Mouse (Mus musculus) kidney, embryonic 14.5 days (tissue): ENCODE results near the gene Amt. TPM values are rescaled to one million over a fixed set of nuclear protein-coding genes. Genes with fewer than 3 reads are reported as not detected.

Experiments used
- ATAC-seq: fragments of 200-750 bp; cut with Nextera tagmentation; 2 replicates; pipeline ENCODE4 v1.8.0; 2017; ENCODE audit warnings: moderate number of reproducible peaks, mild to moderate bottlenecking, moderate TSS enrichment, moderate library complexity; ENCODE audit not compliant: low FRiP score, low TSS enrichment
- H3K27ac ChIP-seq: fragments of 300-500 bp; sonication (generic); 2 replicates; pipeline ENCODE4 v1.5.1; 2014; ENCODE audit warnings: low read depth, mild to moderate bottlenecking, low read length, moderate library complexity, mixed read lengths
- H3K27me3 ChIP-seq: fragments of 300-500 bp; sonication (generic); 2 replicates; pipeline ENCODE4 v1.6.1; 2014; ENCODE audit warnings: mild to moderate bottlenecking, low read length; ENCODE audit not compliant: control insufficient read depth, insufficient read depth
- H3K36me3 ChIP-seq: fragments of 300-500 bp; sonication (generic); 2 replicates; pipeline ENCODE4 v1.6.1; 2014; ENCODE audit warnings: low read length, mixed read lengths; ENCODE audit not compliant: control insufficient read depth, insufficient read depth
- H3K4me1 ChIP-seq: fragments of 300-500 bp; sonication (generic); 2 replicates; pipeline ENCODE4 v1.6.1; 2014; ENCODE audit warnings: low read length, mixed read lengths; ENCODE audit not compliant: control insufficient read depth, insufficient read depth
- H3K4me2 ChIP-seq: fragments of 300-500 bp; sonication (generic); replicated peaks from 2 replicates; pipeline ENCODE4 v1.6.1; 2014; ENCODE audit warnings: low read depth, mild to moderate bottlenecking, low read length
- H3K4me3 ChIP-seq: fragments of 300-500 bp; sonication (generic); 2 replicates; pipeline ENCODE4 v1.5.1; 2014; ENCODE audit warnings: mild to moderate bottlenecking, low read length
- H3K9ac ChIP-seq: fragments of 300-500 bp; sonication (generic); 2 replicates; pipeline ENCODE4 v1.6.1; 2014; ENCODE audit warnings: low read depth, mild to moderate bottlenecking, low read length, moderate library complexity
- H3K9me3 ChIP-seq: fragments of 300-500 bp; sonication (generic); 2 replicates; pipeline ENCODE4 v1.6.1; 2016; ENCODE audit warnings: low read length; ENCODE audit not compliant: control insufficient read depth
- WGBS: fragments of 180-500 bp; shearing (Covaris S2); extraction: QIAGEN DNeasy Blood & Tissue Kit; methylation state at CpG from one replicate; pipeline ENCODE4 v1.1.7; 2014; 5-methylcytosine and 5-hydroxymethylcytosine counted together
- polyA plus RNA-seq: library from polyadenylated mRNA; unstranded; fragments of >200 nt; fragmentation: Nextera tagmentation; extraction: Ambion mirVana; gene quantifications from 2 replicates; pipeline ENCODE4 v1.2.1, GENCODE M21; 2014

The Amt gene
- polyA plus RNA-seq = 30.8 and 35.1 TPM in 2 replicates

DNA sequence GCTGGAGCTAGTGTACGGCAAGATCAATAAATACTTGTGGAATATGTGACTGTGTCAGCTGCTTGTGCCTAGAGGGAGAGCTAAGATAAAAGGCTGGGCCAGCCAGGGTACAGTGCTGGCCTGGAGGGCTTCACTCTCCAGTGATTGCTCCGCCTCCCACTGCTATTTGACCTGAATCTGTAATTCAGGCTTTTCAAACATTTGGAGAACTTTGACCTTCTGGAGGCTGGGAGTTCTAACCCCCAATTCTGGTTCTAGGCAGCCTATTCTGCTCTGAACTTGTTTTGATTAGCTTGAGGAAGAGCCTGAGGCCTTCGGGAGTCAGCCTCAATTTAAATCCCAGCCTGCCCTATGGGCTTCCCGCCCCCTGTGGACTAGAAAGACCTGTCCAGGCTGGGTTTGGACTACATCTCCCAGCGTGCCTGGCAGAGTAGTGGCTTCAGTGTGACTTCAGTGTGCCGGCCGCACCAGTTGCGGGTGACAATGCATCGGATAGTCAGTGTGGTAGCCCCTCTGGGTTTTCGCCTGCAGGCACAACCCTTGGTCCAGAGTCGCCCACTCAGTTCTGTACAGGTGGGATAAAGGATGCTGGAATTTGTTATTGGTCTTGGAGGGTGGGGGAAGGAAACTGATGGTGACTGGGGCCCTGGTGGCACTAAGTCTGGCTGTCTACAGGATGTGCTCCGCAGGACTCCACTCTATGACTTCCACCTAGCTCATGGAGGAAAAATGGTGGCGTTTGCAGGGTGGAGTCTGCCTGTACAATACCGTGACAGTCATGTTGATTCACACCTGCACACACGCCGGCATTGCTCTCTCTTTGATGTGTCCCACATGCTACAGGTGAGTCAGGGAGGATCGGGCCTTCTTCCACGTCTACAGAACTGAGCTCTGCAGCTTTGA is at the start of gene Amt:
Amt (plus strand) TSS at position 401 of the 903 bp plus-strand sequence.
- peak within 1 kb of the TSS; percentile 51 for H3K4me2 ChIP-seq
- peak within 1 kb of the TSS; percentile 44 for H3K9ac ChIP-seq
- peaks cover 13% of the 10 kb centered on the region; the same call in 1 of the 2 replicates for H3K36me3 ChIP-seq
- H3K27me3 ChIP-seq = no peaks in the 10 kb centered on the region
- H3K27ac ChIP-seq = peak within 1 kb of the TSS; percentile 39
- no peaks in the 10 kb centered on the region for H3K9me3 ChIP-seq
- H3K4me3 ChIP-seq = peak within 1 kb of the TSS; percentile 39
- H3K4me1 ChIP-seq = no peaks in the 10 kb centered on the region; the same call in 1 of the 2 replicates
- 19% methylated on average over 18 of the region's 18 CpGs for WGBS
- ATAC-seq = peak; percentile 84

DNA sequence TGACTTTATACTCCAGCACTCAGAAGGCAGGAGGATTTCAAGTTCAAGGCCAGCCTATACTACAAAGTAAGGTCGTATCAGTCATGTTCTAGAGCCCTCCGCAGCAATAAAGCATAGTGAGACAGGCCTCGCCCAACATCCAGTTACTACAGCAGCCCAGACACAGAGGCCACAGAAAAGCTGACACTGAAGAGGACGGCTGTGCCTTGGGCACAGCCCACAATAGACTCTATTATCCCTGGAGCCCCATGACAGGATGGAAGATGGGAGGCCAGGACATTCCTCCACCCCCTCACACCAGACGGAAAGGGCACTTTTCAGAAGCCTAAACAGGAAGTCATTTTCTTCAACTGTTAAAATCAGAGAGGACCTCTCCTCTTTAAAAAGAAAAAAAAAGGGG is 47.7 kb upstream of the Amt start:
- ATAC-seq = no peak
- H3K4me1 ChIP-seq = no peaks in the 10 kb centered on the region
- no peaks in the 10 kb centered on the region for H3K27me3 ChIP-seq
- H3K4me2 ChIP-seq = no peak overlapping the region
- peaks cover 42% of the 10 kb centered on the region for H3K36me3 ChIP-seq
- no peak overlapping the region for H3K4me3 ChIP-seq
- 61% methylated on average over 5 of the region's 5 CpGs for WGBS
- no peak overlapping the region for H3K27ac ChIP-seq
- no peaks in the 10 kb centered on the region for H3K9me3 ChIP-seq
- H3K9ac ChIP-seq = no peak overlapping the region

DNA sequence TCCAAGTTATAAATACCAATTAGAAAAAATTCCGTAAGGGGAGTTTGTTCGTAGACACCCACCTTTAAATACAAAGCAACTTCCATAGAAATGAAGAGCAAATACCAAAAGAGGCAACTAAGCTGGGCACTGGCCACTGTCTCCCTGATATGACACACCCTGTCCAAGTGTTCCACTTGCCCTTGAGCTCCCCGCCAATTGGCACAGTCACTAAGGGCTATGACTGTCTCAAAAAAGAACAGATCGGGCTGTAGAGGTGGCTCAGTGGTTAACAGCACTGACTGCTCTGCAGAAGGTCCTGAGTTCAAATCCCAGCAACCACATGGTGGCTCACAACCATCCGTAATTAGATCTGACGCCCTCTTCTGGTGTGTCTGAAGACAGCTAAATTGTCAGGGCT is 44.8 kb upstream of the Amt start:
- H3K4me3 ChIP-seq = no peak overlapping the region
- H3K27me3 ChIP-seq = no peaks in the 10 kb centered on the region
- no peaks in the 10 kb centered on the region for H3K9me3 ChIP-seq
- 95% methylated on average over 6 of the region's 6 CpGs for WGBS
- H3K4me1 ChIP-seq = no peaks in the 10 kb centered on the region
- peaks cover 29% of the 10 kb centered on the region for H3K36me3 ChIP-seq
- no peak overlapping the region for H3K9ac ChIP-seq
- H3K4me2 ChIP-seq = no peak overlapping the region
- no peak overlapping the region for H3K27ac ChIP-seq
- no peak for ATAC-seq

DNA sequence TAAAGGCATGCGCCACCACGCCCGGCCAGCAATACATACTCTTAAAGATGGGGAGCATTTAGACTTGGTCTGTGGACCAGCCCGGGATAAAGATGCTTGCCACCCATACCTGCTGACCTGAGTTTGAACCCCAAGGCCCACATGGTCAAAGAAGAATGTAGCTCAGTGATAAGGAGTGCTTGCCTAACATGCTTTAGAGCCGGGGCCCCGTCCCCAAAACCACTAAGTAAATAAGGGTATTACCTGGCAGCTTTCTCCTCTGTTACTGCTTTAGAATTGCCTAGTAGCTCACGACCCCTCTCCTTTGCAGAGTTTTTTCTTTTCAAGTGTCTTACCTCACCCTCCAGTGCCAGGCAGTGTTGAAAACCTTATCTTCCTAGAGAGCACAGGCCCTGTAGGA is 43.9 kb upstream of the Amt start:
- peaks cover 29% of the 10 kb centered on the region for H3K36me3 ChIP-seq
- H3K4me3 ChIP-seq = no peak overlapping the region
- H3K27ac ChIP-seq = no peak overlapping the region
- H3K27me3 ChIP-seq = no peaks in the 10 kb centered on the region
- H3K9ac ChIP-seq = no peak overlapping the region
- H3K4me1 ChIP-seq = no peaks in the 10 kb centered on the region
- WGBS = 95% methylated on average over 7 of the region's 7 CpGs
- no peak for ATAC-seq
- H3K4me2 ChIP-seq = no peak overlapping the region
- H3K9me3 ChIP-seq = no peaks in the 10 kb centered on the region

DNA sequence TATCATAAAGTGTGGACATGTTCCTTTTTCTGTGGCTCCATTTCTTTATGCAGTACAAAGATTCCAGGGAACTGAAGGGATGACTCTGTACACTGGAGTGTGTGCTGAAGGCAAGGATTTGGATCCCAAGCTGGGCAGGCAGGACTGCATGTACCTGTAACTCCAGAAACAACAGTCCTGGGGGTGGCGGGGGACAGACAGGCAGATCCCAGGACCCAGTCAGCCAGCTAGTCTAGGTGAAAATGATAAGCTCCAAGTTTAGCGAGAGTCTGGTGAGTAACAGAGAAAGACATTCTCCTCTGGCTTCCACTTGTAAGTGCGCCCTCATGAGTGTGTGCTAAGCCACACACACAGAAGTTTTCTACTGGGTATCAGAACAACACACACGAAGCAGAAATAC is 36.1 kb upstream of the Amt start:
- WGBS = 79% methylated on average over 4 of the region's 4 CpGs
- Histone ChIP-seq H3K4me2 (no peak overlapping the region), H3K27ac (no peak overlapping the region), H3K36me3 (no peaks in the 10 kb centered on the region), H3K27me3 (no peaks in the 10 kb centered on the region), H3K9me3 (no peaks in the 10 kb centered on the region), H3K4me3 (no peak overlapping the region), H3K4me1 (peaks cover 29% of the 10 kb centered on the region), H3K9ac (no peak overlapping the region)
- ATAC-seq = no peak

DNA sequence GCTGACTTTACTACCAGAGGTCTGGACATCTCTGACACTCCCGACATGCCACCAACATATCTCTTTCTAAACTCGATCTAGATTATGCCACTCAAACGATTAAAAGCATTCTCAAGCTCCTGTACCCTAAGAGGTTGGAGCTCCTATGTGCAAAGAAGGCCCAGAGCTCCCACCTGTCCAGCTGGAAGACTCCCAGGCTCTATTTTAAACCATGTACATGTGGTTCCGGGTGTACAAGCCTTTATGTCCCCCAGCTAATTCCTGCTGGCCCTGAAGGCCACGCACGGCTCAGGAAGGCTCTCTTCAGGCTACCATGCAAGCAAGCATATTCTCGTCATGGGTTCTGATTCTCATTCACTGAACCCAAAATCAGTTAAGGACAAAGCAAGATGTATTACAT is 34.8 kb upstream of the Amt start:
- Histone ChIP-seq H3K36me3 (no peaks in the 10 kb centered on the region), H3K9ac (no peak overlapping the region), H3K27me3 (no peaks in the 10 kb centered on the region), H3K27ac (no peak overlapping the region; the same call in 1 of the 2 replicates), H3K4me2 (peak overlapping the region; percentile 69), H3K4me1 (peaks cover 29% of the 10 kb centered on the region), H3K9me3 (no peaks in the 10 kb centered on the region), H3K4me3 (peak overlapping the region; percentile 92)
- WGBS = 58% methylated on average over 7 of the region's 7 CpGs
- ATAC-seq = no peak

DNA sequence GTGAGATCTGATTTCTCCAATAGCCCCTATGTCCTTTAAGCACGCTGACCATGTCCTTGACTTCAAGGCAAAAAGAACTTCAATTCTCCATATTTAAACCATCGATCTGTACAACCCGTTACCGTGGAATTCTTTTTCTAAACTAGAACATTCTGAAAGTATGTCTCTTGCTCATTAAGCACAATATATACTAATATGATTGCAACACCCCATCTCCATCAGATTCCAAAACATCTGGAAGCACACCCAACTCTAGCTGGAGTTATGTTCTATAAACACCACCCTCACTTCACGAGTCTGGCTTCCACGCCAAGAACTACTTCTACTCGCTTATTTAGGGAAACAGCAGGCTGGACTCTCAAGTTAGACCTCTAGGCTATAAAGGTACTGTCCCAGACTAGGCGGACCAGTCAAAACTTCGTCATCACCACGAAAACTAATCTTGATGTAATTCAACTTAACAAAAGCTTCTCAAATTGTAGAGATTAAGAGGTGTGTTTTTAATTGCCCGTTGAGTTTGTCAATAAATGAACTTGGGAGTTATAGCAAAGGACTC is 34.1 kb upstream of the Amt start:
- peak overlapping the region; percentile 93 for H3K9ac ChIP-seq
- WGBS = 36% methylated on average over 11 of the region's 11 CpGs
- peaks cover 29% of the 10 kb centered on the region for H3K4me1 ChIP-seq
- H3K36me3 ChIP-seq = no peaks in the 10 kb centered on the region
- no peaks in the 10 kb centered on the region for H3K27me3 ChIP-seq
- peak overlapping the region; percentile 69 for H3K4me2 ChIP-seq
- H3K9me3 ChIP-seq = no peaks in the 10 kb centered on the region
- H3K4me3 ChIP-seq = peak overlapping the region; percentile 92
- no peak for ATAC-seq
- H3K27ac ChIP-seq = peak overlapping the region; percentile 93; the same call in 1 of the 2 replicates

DNA sequence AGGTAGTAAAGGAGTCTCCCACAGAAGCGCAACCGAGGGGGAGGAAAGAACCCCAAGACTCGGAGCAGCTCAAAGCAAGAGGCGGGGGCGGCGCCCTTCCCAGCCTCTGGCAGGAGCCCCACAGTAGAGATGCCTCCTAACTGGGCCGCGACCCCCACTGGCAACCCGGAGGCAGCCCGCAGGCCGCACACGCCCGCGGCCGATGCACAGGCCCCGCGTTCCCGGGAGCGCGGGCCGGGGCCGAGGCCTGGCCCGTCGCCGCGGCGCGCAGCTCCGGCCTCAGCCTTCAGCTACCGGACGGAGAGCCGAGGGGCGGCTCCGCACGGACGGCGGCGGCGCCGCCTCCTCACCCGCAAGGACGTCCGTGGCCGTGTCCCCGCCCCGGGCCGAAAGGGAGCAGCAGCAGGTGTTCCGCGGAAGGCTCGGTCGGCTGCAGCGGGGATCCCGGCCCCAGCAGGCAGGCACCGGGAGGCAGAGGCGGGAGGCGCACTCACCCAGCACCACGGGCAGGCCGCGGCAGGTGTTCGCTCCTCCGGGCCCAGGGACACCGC is 33.4 kb upstream of the Amt start:
- Histone ChIP-seq H3K9me3 (no peaks in the 10 kb centered on the region), H3K9ac (peak overlapping the region; percentile 93), H3K4me3 (peak overlapping the region; percentile 92), H3K27me3 (no peaks in the 10 kb centered on the region), H3K36me3 (no peaks in the 10 kb centered on the region), H3K4me2 (peak overlapping the region; percentile 69), H3K4me1 (peaks cover 29% of the 10 kb centered on the region), H3K27ac (peak overlapping the region; percentile 93)
- ATAC-seq = peak; percentile 49
- under 1% methylated on average over 55 of the region's 62 CpGs for WGBS
